Mouse (Mus musculus): ENCODE data around the gene Fam53b. TPM values are rescaled to one million over a fixed set of nuclear protein-coding genes. Genes with fewer than 3 reads are reported as not detected.

Fam53b gene
- total RNA-seq, 4 experiments from 2014 or later: 17.4 to 31.8 (median 21.1) TPM

Other genes with a start within 250 kb of the Fam53b start
- gene Oat, start 237.5 kb downstream of the Fam53b start, total RNA-seq (2022): 100 to 1,000 TPM; 147 to 208 (median 171) TPM
- gene Nkx1-2, start 214.2 kb downstream of the Fam53b start, total RNA-seq (2022): not detected
- gene Lhpp, start 203.2 kb downstream of the Fam53b start, total RNA-seq (2022): 10 to 100 TPM; 12.5 to 17.2 (median 14.5) TPM
- 1 to 10 TPM; 4.6 to 9.0 (median 5.9) TPM for gene Eef1akmt2, start 38.8 kb upstream of the Fam53b start, total RNA-seq (2022)
- 10 to 100 TPM; 21.9 to 24.0 (median 22.7) TPM for gene Abraxas2, start 45.3 kb upstream of the Fam53b start, total RNA-seq (2022)
- gene Zranb1, start 117.3 kb upstream of the Fam53b start, total RNA-seq (2022): 10 to 100 TPM; 55.7 to 67.7 (median 59.6) TPM

Data from gastrocnemius, adult 8-10 months (tissue).